Mouse (Mus musculus): ENCODE results near the gene Tspan9. TPM values are rescaled to one million over a fixed set of nuclear protein-coding genes. Genes with fewer than 3 reads are reported as not detected.

The Tspan9 gene
- polyA plus RNA-seq, 2 experiments, result 134 to 151 TPM

DNA sequence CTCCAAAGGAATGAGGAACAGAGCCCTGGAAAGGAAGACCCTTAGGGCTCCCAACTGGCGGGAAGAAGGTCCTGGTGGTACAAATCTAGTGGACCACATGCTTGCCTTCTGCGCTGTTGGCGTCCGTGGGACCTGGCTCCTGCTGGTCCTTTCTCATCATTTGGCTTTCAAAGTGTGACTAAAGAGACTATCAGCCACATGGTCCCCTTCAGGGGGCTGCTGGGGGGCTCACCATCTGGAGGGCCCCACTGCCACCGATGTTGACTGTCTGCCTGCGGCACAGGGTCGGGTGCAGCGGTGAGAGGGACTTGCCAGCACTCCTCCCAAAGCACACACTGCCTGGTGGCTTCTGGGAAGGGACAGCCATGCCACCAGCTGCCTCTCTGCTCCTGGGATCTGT, 150.4 kb downstream of the Tspan9 start:
- no peaks in the 10 kb centered on the region for H3K9me3 ChIP-seq (ENCODE audit: control insufficient read depth, low read length)
- no peak overlapping the region for H3K4me2 ChIP-seq (replicated peaks; ENCODE audit: low read depth, low read length, severe bottlenecking)
- WGBS, result 91% methylated on average over 8 of the region's 8 CpGs
- no peak for TF ChIP-seq POLR2A (IDR thresholded peaks at IDR 0.05; ENCODE audit: borderline replicate concordance, extremely low read depth, insufficient read depth, insufficient read length)
- H3K27ac ChIP-seq (replicated peaks; ENCODE audit: low read depth, low read length), result no peak overlapping the region
- no peak overlapping the region for H3K4me3 ChIP-seq (replicated peaks; ENCODE audit: low read length)
- H3K4me1 ChIP-seq (ENCODE audit: control insufficient read depth, insufficient read depth, low read length), result peaks cover 7% of the 10 kb centered on the region; the same call in 1 of the 2 replicates
- ATAC-seq (ENCODE audit: low FRiP score, low read depth), result no peak
- H3K27me3 ChIP-seq (ENCODE audit: control insufficient read depth, insufficient read depth, low read length), result no peaks in the 10 kb centered on the region
- no peak overlapping the region for H3K9ac ChIP-seq (ENCODE audit: low read depth, low read length, severe bottlenecking)
- no peak for DNase-seq (ENCODE audit: low spot score)
- peaks cover 8% of the 10 kb centered on the region; the same call in 1 of the 2 replicates for H3K36me3 ChIP-seq (ENCODE audit: control insufficient read depth, insufficient read depth, low read length)

DNA sequence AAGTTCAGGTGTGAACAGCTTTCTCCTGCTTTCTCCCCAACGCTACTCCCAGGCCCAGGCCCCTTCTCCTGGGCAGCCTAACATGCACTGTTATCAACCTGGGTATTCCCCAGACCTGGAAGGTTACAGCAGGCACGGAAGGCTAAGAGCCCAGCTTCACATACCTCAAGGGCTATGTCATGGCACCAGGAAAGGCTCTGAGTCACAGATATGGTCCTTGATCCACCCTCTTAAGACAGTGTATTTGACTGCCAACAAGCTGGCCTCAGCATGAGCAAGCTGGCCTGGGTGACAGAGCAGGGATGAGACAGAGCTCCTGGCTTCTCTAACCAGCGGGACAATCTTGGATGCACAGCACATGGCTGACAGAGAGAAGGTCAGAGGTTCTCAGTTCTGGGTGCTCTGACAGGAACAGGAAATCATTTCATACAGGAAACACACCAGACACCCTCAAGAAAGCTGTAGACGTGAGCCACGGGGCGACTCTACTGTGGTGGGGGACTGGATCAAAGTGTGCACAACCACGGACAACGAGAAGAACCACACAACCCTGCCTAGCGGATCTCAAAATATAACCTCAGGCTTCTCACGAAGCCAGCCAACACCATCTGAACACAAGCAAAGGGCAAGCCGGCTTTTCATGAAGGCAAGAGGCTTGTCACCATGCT, 151.8 kb downstream of the Tspan9 start:
- Histone ChIP-seq H3K9ac (ENCODE audit: low read depth, low read length, severe bottlenecking) (no peak overlapping the region), H3K4me2 (replicated peaks; ENCODE audit: low read depth, low read length, severe bottlenecking) (no peak overlapping the region), H3K4me3 (replicated peaks; ENCODE audit: low read length) (no peak overlapping the region), H3K4me1 (ENCODE audit: control insufficient read depth, insufficient read depth, low read length) (peaks cover 7% of the 10 kb centered on the region; the same call in 1 of the 2 replicates), H3K27me3 (ENCODE audit: control insufficient read depth, insufficient read depth, low read length) (no peaks in the 10 kb centered on the region), H3K36me3 (ENCODE audit: control insufficient read depth, insufficient read depth, low read length) (peaks cover 8% of the 10 kb centered on the region; the same call in 1 of the 2 replicates), H3K9me3 (ENCODE audit: control insufficient read depth, low read length) (no peaks in the 10 kb centered on the region), H3K27ac (replicated peaks; ENCODE audit: low read depth, low read length) (no peak overlapping the region)
- ATAC-seq (ENCODE audit: low FRiP score, low read depth) (no peak), DNase-seq (ENCODE audit: low spot score) (no peak)
- no peak for TF ChIP-seq POLR2A (IDR thresholded peaks at IDR 0.05; ENCODE audit: borderline replicate concordance, extremely low read depth, insufficient read depth, insufficient read length)
- 75% methylated on average over 11 of the region's 11 CpGs for WGBS

DNA sequence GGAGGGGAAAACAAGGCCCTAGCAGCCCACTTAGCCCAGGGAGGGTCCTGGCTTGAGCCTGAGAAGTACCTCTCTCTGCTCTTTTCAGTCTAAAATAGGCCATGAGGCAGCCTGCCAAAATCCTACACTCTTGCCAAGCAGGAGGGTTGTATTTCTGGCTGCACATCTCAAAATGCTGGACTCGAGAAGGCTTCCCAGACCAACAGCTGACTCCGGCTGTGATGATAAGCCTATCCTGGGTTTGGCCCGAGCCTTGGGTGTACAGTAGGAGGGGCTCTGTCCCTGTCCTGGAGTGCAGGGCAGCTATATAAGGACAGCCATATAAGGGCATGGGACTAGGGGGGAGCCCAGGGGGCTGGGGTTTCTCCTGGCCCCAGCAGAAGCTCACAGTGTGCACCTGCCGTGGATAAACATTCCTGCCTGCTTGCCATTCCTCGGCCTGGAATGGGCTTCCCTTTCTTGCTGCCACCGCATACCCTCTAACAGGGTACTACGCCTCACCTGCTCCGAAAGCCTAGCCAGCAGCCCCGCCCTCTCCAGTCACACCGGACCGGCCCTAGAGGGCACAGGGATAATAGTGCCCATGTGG, 153.7 kb downstream of the Tspan9 start:
- WGBS, result 64% methylated on average over 11 of the region's 11 CpGs
- no peak overlapping the region for H3K27ac ChIP-seq (replicated peaks; ENCODE audit: low read depth, low read length)
- H3K36me3 ChIP-seq (ENCODE audit: control insufficient read depth, insufficient read depth, low read length), result peaks cover 8% of the 10 kb centered on the region; the same call in 1 of the 2 replicates
- H3K4me3 ChIP-seq (replicated peaks; ENCODE audit: low read length), result no peak overlapping the region
- peak; percentile 90 for ATAC-seq (ENCODE audit: low FRiP score, low read depth)
- no peak for TF ChIP-seq POLR2A (IDR thresholded peaks at IDR 0.05; ENCODE audit: borderline replicate concordance, extremely low read depth, insufficient read depth, insufficient read length)
- no peaks in the 10 kb centered on the region for H3K27me3 ChIP-seq (ENCODE audit: control insufficient read depth, insufficient read depth, low read length)
- H3K4me2 ChIP-seq (replicated peaks; ENCODE audit: low read depth, low read length, severe bottlenecking), result no peak overlapping the region
- H3K9ac ChIP-seq (ENCODE audit: low read depth, low read length, severe bottlenecking), result no peak overlapping the region
- no peaks in the 10 kb centered on the region for H3K9me3 ChIP-seq (ENCODE audit: control insufficient read depth, low read length)
- DNase-seq (ENCODE audit: low spot score), result peak; percentile 83
- H3K4me1 ChIP-seq (ENCODE audit: control insufficient read depth, insufficient read depth, low read length), result peaks cover 12% of the 10 kb centered on the region

DNA sequence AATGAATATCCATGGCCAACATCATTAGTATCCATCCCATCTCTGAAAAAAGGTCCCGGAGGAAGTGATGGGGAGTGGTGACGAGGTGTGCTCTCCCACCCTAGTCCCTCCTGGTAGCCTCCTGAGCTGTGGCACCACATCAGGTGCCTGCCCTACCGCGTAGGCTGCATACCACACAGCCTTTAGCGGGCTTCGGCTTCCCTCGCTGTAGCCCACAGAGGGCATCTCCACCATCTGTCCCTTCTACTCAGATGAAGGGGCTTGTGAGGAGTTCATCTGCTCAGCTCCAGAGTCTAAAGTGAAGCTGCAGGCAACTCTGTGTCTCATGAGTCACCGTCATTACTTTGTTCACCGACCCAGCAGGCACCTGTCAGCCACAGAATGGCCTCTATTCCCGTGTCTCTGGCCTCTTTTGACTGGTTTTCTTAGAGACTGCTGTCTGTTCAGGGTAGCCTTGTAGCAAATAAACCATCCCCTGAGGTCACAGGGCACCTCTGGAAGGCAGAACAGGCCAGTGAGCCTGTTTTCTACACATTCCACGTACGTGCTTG, 154.4 kb downstream of the Tspan9 start:
- no peak for ATAC-seq (ENCODE audit: low FRiP score, low read depth)
- Histone ChIP-seq H3K9me3 (ENCODE audit: control insufficient read depth, low read length) (no peaks in the 10 kb centered on the region), H3K4me1 (ENCODE audit: control insufficient read depth, insufficient read depth, low read length) (peaks cover 12% of the 10 kb centered on the region), H3K36me3 (ENCODE audit: control insufficient read depth, insufficient read depth, low read length) (peaks cover 8% of the 10 kb centered on the region; the same call in 1 of the 2 replicates), H3K27ac (replicated peaks; ENCODE audit: low read depth, low read length) (no peak overlapping the region), H3K27me3 (ENCODE audit: control insufficient read depth, insufficient read depth, low read length) (no peaks in the 10 kb centered on the region), H3K9ac (ENCODE audit: low read depth, low read length, severe bottlenecking) (no peak overlapping the region), H3K4me3 (replicated peaks; ENCODE audit: low read length) (no peak overlapping the region), H3K4me2 (replicated peaks; ENCODE audit: low read depth, low read length, severe bottlenecking) (no peak overlapping the region)
- 89% methylated on average over 12 of the region's 12 CpGs for WGBS
- DNase-seq (ENCODE audit: low spot score), result no peak
- no peak for TF ChIP-seq POLR2A (IDR thresholded peaks at IDR 0.05; ENCODE audit: borderline replicate concordance, extremely low read depth, insufficient read depth, insufficient read length)

DNA sequence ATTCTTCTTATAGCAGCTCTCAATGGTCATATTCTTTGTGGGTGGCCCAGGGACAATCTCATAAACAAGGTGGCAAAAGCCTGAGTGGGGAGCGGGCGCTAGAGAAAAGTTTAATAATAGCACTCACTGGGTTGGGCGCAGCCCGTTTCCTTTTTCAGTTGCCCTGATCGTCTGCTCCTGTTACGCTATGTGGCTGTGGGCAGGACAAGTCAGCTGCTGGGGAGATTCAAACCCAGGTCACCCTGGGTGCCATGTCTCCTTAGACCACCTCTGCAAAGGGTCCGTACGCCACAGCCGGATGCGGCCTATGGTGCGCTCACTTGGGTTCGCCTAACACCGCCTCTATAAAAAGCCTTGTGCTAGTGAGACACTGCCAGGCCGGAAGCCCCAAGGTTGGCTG, 156.0 kb downstream of the Tspan9 start:
- no peak overlapping the region for H3K27ac ChIP-seq (replicated peaks; ENCODE audit: low read depth, low read length)
- H3K4me2 ChIP-seq (replicated peaks; ENCODE audit: low read depth, low read length, severe bottlenecking), result no peak overlapping the region
- 91% methylated on average over 14 of the region's 14 CpGs for WGBS
- peaks cover 12% of the 10 kb centered on the region for H3K4me1 ChIP-seq (ENCODE audit: control insufficient read depth, insufficient read depth, low read length)
- no peak for TF ChIP-seq POLR2A (IDR thresholded peaks at IDR 0.05; ENCODE audit: borderline replicate concordance, extremely low read depth, insufficient read depth, insufficient read length)
- ATAC-seq (ENCODE audit: low FRiP score, low read depth) (no peak), DNase-seq (ENCODE audit: low spot score) (no peak)
- H3K9ac ChIP-seq (ENCODE audit: low read depth, low read length, severe bottlenecking), result no peak overlapping the region
- peaks cover 4% of the 10 kb centered on the region; the same call in 1 of the 2 replicates for H3K36me3 ChIP-seq (ENCODE audit: control insufficient read depth, insufficient read depth, low read length)
- H3K4me3 ChIP-seq (replicated peaks; ENCODE audit: low read length), result no peak overlapping the region
- no peaks in the 10 kb centered on the region for H3K27me3 ChIP-seq (ENCODE audit: control insufficient read depth, insufficient read depth, low read length)
- no peaks in the 10 kb centered on the region for H3K9me3 ChIP-seq (ENCODE audit: control insufficient read depth, low read length)

Data from limb, embryonic 14.5 days (tissue).